Mouse (Mus musculus): ENCODE results near the gene Gm5741.

Gm5741 gene

GRCm38 (mm10) chr8:85074167-85074566 lies 6.4 kb upstream of the Gm5741 start:
- no peak for DNase-seq (ENCODE audit: low read depth, low spot score)

- no peak for DNase-seq (ENCODE audit: low read depth, low spot score)
Measured at GRCm38 (mm10) chr8:85073041-85073612, 5.3 kb upstream of the Gm5741 start.

- no peak for DNase-seq (ENCODE audit: low read depth, low spot score)
Measured at GRCm38 (mm10) chr8:85072364-85072929, 4.7 kb upstream of the Gm5741 start.

GRCm38 (mm10) chr8:85071514-85072281 lies 3.9 kb upstream of the Gm5741 start, which contains the start of gene Dhps:
TSS of gene Dhps (plus strand) at chr8:85071757.
- DNase-seq (ENCODE audit: low read depth, low spot score), result peak; percentile 83

GRCm38 (mm10) chr8:85071041-85071440 lies 3.3 kb upstream of the Gm5741 start:
- no peak for DNase-seq (ENCODE audit: low read depth, low spot score)

- DNase-seq (ENCODE audit: low read depth, low spot score), result no peak
Measured at GRCm38 (mm10) chr8:85067155-85067554, 627 bp downstream of the Gm5741 start.

- no peak for DNase-seq (ENCODE audit: low read depth, low spot score)
Measured at GRCm38 (mm10) chr8:85065213-85065612, 2.6 kb downstream of the Gm5741 start.

- no peak for DNase-seq (ENCODE audit: low read depth, low spot score)
Measured at GRCm38 (mm10) chr8:85062603-85063002, 5.2 kb downstream of the Gm5741 start.

- peak; percentile 88 for DNase-seq (ENCODE audit: low read depth, low spot score)
Measured at GRCm38 (mm10) chr8:85059879-85060616, 7.7 kb downstream of the Gm5741 start, which contains the start of gene Fbxw9. TSS of gene Fbxw9 (plus strand) at chr8:85060055.

GRCm38 (mm10) chr8:85057367-85057766 lies 10.4 kb downstream of the Gm5741 start:
- no peak for DNase-seq (ENCODE audit: low read depth, low spot score)

GRCm38 (mm10) chr8:85043619-85044018 lies 24.2 kb downstream of the Gm5741 start:
- DNase-seq (ENCODE audit: low read depth, low spot score), result no peak

- DNase-seq (ENCODE audit: low read depth, low spot score), result no peak
Measured at GRCm38 (mm10) chr8:85037681-85038531, 29.9 kb downstream of the Gm5741 start.

GRCm38 (mm10) chr8:85037366-85037680 lies 30.5 kb downstream of the Gm5741 start:
- no peak for DNase-seq (ENCODE audit: low read depth, low spot score)

GRCm38 (mm10) chr8:85036718-85037365 lies 30.9 kb downstream of the Gm5741 start, which contains the start of gene Tnpo2:
TSS of gene Tnpo2 (plus strand) at chr8:85036915.
- peak; percentile 88 for DNase-seq (ENCODE audit: low read depth, low spot score)

GRCm38 (mm10) chr8:85036381-85036717 lies 31.4 kb downstream of the Gm5741 start:
- no peak for DNase-seq (ENCODE audit: low read depth, low spot score)

- no peak for DNase-seq (ENCODE audit: low read depth, low spot score)
Measured at GRCm38 (mm10) chr8:85035728-85036310, 32.0 kb downstream of the Gm5741 start.

- DNase-seq (ENCODE audit: low read depth, low spot score), result no peak
Measured at GRCm38 (mm10) chr8:85035165-85035727, 32.5 kb downstream of the Gm5741 start.

- no peak for DNase-seq (ENCODE audit: low read depth, low spot score)
Measured at GRCm38 (mm10) chr8:85034764-85035163, 33.0 kb downstream of the Gm5741 start.

GRCm38 (mm10) chr8:85033867-85034266 lies 33.9 kb downstream of the Gm5741 start:
- DNase-seq (ENCODE audit: low read depth, low spot score), result no peak
